Mouse (Mus musculus) thymus, adult 2 months (tissue): ENCODE data around the gene Pigk. TPM values are rescaled to one million over a fixed set of nuclear protein-coding genes. Genes with fewer than 3 reads are reported as not detected.

Experiments used
- DNase-seq: peaks from one replicate; pipeline ENCODE4 v3.0.0; 2021
- H3K27ac ChIP-seq: fragments of 200-500 bp; 2 replicates; pipeline ENCODE4 v1.5.1; 2012; ENCODE audit warnings: low read length, control low read depth; ENCODE audit not compliant: control insufficient read depth, insufficient read depth
- H3K27me3 ChIP-seq: fragments of 200-500 bp; 2 replicates; pipeline ENCODE4 v1.6.1; 2012; ENCODE audit warnings: mild to moderate bottlenecking, low read length, moderate library complexity, mixed read lengths; ENCODE audit not compliant: control insufficient read depth, insufficient read depth
- H3K36me3 ChIP-seq: fragments of 200-500 bp; 2 replicates; pipeline ENCODE4 v1.6.1; 2012; ENCODE audit warnings: mild to moderate bottlenecking, low read length, moderate library complexity; ENCODE audit not compliant: control insufficient read depth, insufficient read depth
- H3K4me1 ChIP-seq: fragments of 200-500 bp; replicated peaks from 2 replicates; pipeline ENCODE4 v1.6.1; 2012; ENCODE audit warnings: low read length; ENCODE audit not compliant: control insufficient read depth, insufficient read depth
- H3K4me3 ChIP-seq: fragments of 200-500 bp; 2 replicates; pipeline ENCODE4 v1.5.1; 2012; ENCODE audit warnings: mild to moderate bottlenecking, low read length, control low read depth, moderate library complexity; ENCODE audit not compliant: control insufficient read depth, insufficient read depth
- CTCF ChIP-seq: fragments of 200-500 bp; IDR thresholded peaks from 2 replicates; pipeline ENCODE4 v1.5.1; 2012; ENCODE audit warnings: mild to moderate bottlenecking, control low read depth, low read length, moderate library complexity, borderline replicate concordance; ENCODE audit not compliant: control insufficient read depth, poor library complexity, insufficient read depth; ENCODE audit errors: extremely low read depth
- POLR2A ChIP-seq: fragments of 200-500 bp; IDR thresholded peaks from 2 replicates; pipeline ENCODE4 v1.6.1; 2012; ENCODE audit warnings: mild to moderate bottlenecking, low read length, control low read depth, moderate library complexity; ENCODE audit not compliant: control insufficient read depth, poor library complexity, insufficient read depth; ENCODE audit errors: extremely low read depth
- WGBS: fragments of 180-500 bp; shearing (Covaris S2); methylation state at CpG from one replicate; pipeline ENCODE4 v1.1.7; 2018; 5-methylcytosine and 5-hydroxymethylcytosine counted together
- polyA plus RNA-seq: library from polyadenylated mRNA; depleted of rRNA; stranded (reverse); fragments of >200 nt; gene quantifications from 2 replicates; pipeline ENCODE4 v1.2.3, GENCODE M21; 2012

Pigk gene
- polyA plus RNA-seq, 1 experiment = 10.9 TPM

- no peak overlapping the region for H3K4me3 ChIP-seq
- no peaks in the 10 kb centered on the region for H3K27me3 ChIP-seq
- no peaks in the 10 kb centered on the region; the same call in 1 of the 2 replicates for H3K4me1 ChIP-seq
- no peaks in the 10 kb centered on the region for H3K36me3 ChIP-seq
- DNase-seq = no peak
- no peak for TF ChIP-seq CTCF
- no peak for TF ChIP-seq POLR2A
- H3K27ac ChIP-seq = no peak overlapping the region
- 86% methylated on average over 4 of the region's 4 CpGs for WGBS
Observed at GRCm38 (mm10) chr3:152793006-152793405, 79.1 kb downstream of the Pigk start.

DNA sequence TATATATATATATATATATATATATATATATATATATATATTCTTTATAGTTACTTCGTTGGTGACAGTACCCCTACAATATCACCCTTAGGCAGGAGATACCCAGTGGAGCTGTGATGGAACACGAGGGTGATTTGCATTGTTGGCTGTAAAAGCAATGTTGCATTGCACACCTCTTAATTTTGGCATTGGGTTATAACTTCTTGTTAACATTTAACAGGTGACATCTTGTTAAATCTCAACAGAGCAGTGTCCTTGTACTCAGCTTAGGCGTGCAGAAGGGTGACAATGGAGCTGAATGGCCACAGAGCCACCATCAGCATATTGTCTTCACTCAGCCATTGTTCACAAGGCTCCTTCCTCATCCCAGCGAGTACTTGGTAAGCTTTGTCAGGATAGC lies 82.3 kb downstream of the Pigk start:
- Histone ChIP-seq H3K36me3 (no peaks in the 10 kb centered on the region), H3K27me3 (no peaks in the 10 kb centered on the region), H3K27ac (no peak overlapping the region), H3K4me3 (no peak overlapping the region), H3K4me1 (no peaks in the 10 kb centered on the region)
- 89% methylated on average over 4 of the region's 4 CpGs for WGBS
- no peak for TF ChIP-seq POLR2A
- no peak for TF ChIP-seq CTCF
- DNase-seq = no peak

GRCm38 (mm10) chr3:152797354-152797753 lies 83.5 kb downstream of the Pigk start:
- Histone ChIP-seq H3K36me3 (no peaks in the 10 kb centered on the region), H3K4me1 (no peaks in the 10 kb centered on the region), H3K4me3 (no peak overlapping the region), H3K27ac (no peak overlapping the region), H3K27me3 (no peaks in the 10 kb centered on the region)
- TF ChIP-seq CTCF (no peak), POLR2A (no peak)
- 73% methylated on average over 2 of the region's 2 CpGs for WGBS
- no peak for DNase-seq

- DNase-seq = peak; percentile 12
- no peaks in the 10 kb centered on the region for H3K27me3 ChIP-seq
- no peak overlapping the region for H3K4me3 ChIP-seq
- H3K27ac ChIP-seq = no peak overlapping the region
- 84% methylated on average over 9 of the region's 9 CpGs for WGBS
- TF ChIP-seq POLR2A (no peak), CTCF (no peak)
- H3K36me3 ChIP-seq = no peaks in the 10 kb centered on the region
- H3K4me1 ChIP-seq = no peaks in the 10 kb centered on the region
Observed at GRCm38 (mm10) chr3:152799738-152800431, 86.0 kb downstream of the Pigk start.

- no peaks in the 10 kb centered on the region for H3K4me1 ChIP-seq
- no peak for DNase-seq
- H3K27me3 ChIP-seq = no peaks in the 10 kb centered on the region
- 70% methylated on average over 4 of the region's 4 CpGs for WGBS
- H3K4me3 ChIP-seq = no peak overlapping the region
- no peaks in the 10 kb centered on the region for H3K36me3 ChIP-seq
- no peak overlapping the region for H3K27ac ChIP-seq
- no peak for TF ChIP-seq POLR2A
- TF ChIP-seq CTCF = no peak
Observed at GRCm38 (mm10) chr3:152813905-152814304, 100.0 kb downstream of the Pigk start.

DNA sequence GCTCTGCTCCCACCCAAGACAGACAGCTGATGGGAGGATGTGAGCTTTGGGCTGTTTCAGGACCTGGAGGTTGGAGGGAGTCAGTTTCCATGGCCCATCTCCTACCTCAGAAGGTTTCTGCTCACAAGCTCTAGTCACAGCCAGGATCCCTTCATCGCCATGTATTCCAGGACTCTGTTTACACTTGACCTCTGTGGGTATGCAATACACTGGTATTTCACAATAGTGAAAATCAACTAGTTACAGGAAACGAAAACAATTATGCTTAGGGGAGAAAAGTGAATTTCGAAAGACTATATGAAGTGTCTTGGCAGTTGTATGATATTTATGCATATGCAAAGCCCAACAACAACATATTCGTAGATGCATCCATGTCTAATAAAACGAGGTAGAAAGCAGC lies 101.2 kb downstream of the Pigk start:
- no peak for TF ChIP-seq CTCF
- no peak for TF ChIP-seq POLR2A
- Histone ChIP-seq H3K4me3 (no peak overlapping the region), H3K36me3 (no peaks in the 10 kb centered on the region), H3K27me3 (no peaks in the 10 kb centered on the region), H3K27ac (no peak overlapping the region), H3K4me1 (no peaks in the 10 kb centered on the region)
- no peak for DNase-seq
- 92% methylated on average over 5 of the region's 5 CpGs for WGBS

DNA sequence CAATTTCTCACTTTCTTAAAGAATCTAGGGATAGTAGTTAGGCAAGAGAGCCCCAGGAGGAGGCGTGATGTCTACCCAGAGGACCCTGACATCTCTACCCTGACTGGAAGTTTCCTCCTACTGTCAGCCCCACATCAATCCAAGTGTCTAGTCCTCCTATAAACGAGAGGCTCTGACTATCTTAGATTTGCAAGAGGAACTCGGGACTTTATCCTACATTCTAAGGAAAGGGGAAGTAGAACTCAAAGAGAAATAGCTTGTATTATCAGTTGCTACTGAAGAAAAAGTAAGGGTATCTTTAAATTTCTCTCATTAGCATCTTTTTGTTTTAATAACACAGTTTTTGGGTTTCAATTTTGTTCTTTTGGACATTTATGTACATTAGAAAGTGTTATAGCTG lies 106.5 kb downstream of the Pigk start:
- H3K27ac ChIP-seq = no peak overlapping the region
- no peaks in the 10 kb centered on the region for H3K27me3 ChIP-seq
- no peaks in the 10 kb centered on the region for H3K36me3 ChIP-seq
- DNase-seq = no peak
- no peaks in the 10 kb centered on the region for H3K4me1 ChIP-seq
- TF ChIP-seq CTCF (no peak), POLR2A (no peak)
- no peak overlapping the region for H3K4me3 ChIP-seq
- WGBS = 33% methylated on average over 3 of the region's 3 CpGs
